ENCODE assay signal across 15 mouse cellular contexts in genomic region chr6:24616746-24617145, GRCm38 (mm10). TPM values are rescaled to one million over a fixed set of nuclear protein-coding genes. Genes with fewer than 3 reads are reported as not detected.
DNase-seq lines count a peak whose midpoint lies in the region.
"Had no signal": no experiment of that assay in that cellular context is flagged by ENCODE, and none has a peak within 500 bp of the region (broad histone marks: within the 10 kb centered on the region; RNA-seq: fewer than 3 reads in every experiment).

No protein-coding gene starts in this region.

- intact Hi-C loops in left cerebral cortex, postnatal 4 days (cut with DNase I), result loop anchor here (5.0 kb wide), 1 partner anchor 84 kb away; no protein-coding TSS in a partner anchor

- peak; percentile 71 for DNase-seq in left cerebral cortex, postnatal 4 days
- DNase-seq in left cerebral cortex, adult 9 months (ENCODE audit: low spot score in 2 of 2), result no peak
- peak; percentile 65 to 80 for DNase-seq in cerebellum, adult 18-20 months
- DNase-seq in cerebellum, postnatal 14 days, result peak; percentile 74 to 76
- no peak for DNase-seq in gastrocnemius, adult 8-10 months (ENCODE audit: low spot score in 2 of 2)
- no peak for DNase-seq in urinary bladder, adult 18-20 months (ENCODE audit: low spot score in 2 of 2)
- DNase-seq in kidney, postnatal 36 days, result no peak
- DNase-seq: adrenal gland, adult 2 months; heart, postnatal 14 days; kidney, adult 11 months; spleen, adult 18-20 months had no signal

RNA-seq across cellular contexts. Expression of gene Lmod2, which starts 19.2 kb away (rescaled TPM):
- total RNA-seq in left cerebral cortex, postnatal 4 days (2021), result not detected
- total RNA-seq in gastrocnemius, adult 8-10 months (2022), result 100 to 1,000 TPM; 142 to 191 (median 167) TPM
- total RNA-seq: layer of hippocampus, adult 18-20 months; layer of hippocampus, postnatal 25 days; left cerebral cortex, postnatal 25 days; monocyte, adult 5-6 weeks had no signal

RNA-seq across cellular contexts. Expression of gene Wasl, which starts 48.1 kb away (rescaled TPM):
- total RNA-seq in left cerebral cortex, postnatal 4 days (2021), result 10 to 100 TPM; 44.0 to 44.3 TPM
- 10 to 100 TPM; 11.5 to 15.7 (median 15.4) TPM for total RNA-seq in gastrocnemius, adult 8-10 months (2022)

Comparison
In these comparisons a context has a peak if more than half of its experiments do, and no peak if none do; other contexts are left out.
1. DNase-seq: peak in left cerebral cortex, postnatal 4 days (single experiment), cerebellum, adult 18-20 months (2 of 2) and cerebellum, postnatal 14 days (2 of 2); none in left cerebral cortex, adult 9 months (0 of 2), gastrocnemius, adult 8-10 months (0 of 2), urinary bladder, adult 18-20 months (0 of 2) and kidney, postnatal 36 days (0 of 2).
2. RNA of gene Lmod2, which starts 19.2 kb away (total RNA-seq): 142 to 191 TPM in gastrocnemius, adult 8-10 months; not detected in left cerebral cortex, postnatal 4 days; every median in the first group is over 100 times any median in the second.